Mouse (Mus musculus): ENCODE results near the gene Tdgf1. TPM values are rescaled to one million over a fixed set of nuclear protein-coding genes. Genes with fewer than 3 reads are reported as not detected.

Tdgf1 gene
- polyA plus RNA-seq (2015; fragmentation: Nextera tagmentation; extraction: Ambion mirVana) = not detected in 2 replicates

DNA sequence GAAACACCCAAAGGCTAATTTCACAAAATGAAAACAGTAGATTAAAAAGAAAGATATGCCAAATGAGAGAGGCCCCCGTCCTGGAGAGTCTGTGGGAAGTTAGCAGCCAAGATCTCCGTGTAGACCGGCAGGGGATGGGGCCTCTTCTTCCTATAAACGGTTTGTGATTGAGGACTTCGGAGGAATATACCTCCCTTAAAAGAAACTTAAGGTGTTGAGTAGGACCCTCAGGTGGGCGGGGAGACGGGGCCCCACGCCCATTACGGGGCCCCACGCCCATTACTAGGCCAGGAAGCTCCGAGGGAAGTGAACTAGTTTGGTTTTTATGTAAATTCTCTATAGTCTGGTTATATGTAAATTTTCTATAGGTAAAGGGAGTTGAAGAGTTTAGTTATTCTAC lies at the start of gene Tdgf1:
TSS of gene Tdgf1 (minus strand) at position 233 of the 400 bp plus-strand sequence.
- no peak for ATAC-seq (ENCODE audit: low read depth)
- Histone ChIP-seq H3K4me2 (0 out of 2 replicates have a peak within 1 kb of the TSS, but pooled peaks have one; percentile 1), H3K4me3 (replicated peaks) (no peak within 1 kb of the TSS), H3K27me3 (peaks cover 40% of the 10 kb centered on the region), H3K9ac (no peak within 1 kb of the TSS), H3K9me3 (replicated peaks) (no peaks in the 10 kb centered on the region), H3K27ac (no peak within 1 kb of the TSS), H3K36me3 (no peaks in the 10 kb centered on the region), H3K4me1 (replicated peaks) (peaks cover 24% of the 10 kb centered on the region)
- no peak for DNase-seq
- WGBS (ENCODE audit: insufficient replicate concordance) = 8% methylated on average over 11 of the region's 11 CpGs

DNA sequence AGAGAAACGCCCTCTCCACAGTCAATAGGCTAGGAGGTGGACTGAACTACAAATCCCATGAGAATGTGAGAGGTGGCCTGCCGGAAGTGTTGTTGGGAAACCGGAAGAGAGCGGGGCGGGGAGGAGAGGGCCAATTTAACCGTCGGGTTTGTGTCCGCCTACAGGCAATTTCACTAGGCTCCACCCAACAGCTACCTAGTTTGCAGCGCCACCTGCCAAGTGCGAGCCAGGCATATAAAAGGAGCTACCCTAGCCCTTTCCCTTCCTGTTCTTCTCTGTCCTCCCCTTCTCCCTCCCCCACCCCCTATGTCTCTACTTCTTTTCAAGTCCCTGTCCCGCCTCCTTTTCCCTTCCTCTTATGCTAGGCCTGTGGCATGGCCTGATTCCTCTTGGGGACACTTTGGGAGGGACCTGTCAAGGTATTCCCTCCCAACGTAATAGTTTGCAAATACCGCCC lies 48.8 kb upstream of the Tdgf1 start:
- Histone ChIP-seq H3K4me2 (peak overlapping the region; percentile 59), H3K4me3 (replicated peaks) (peak overlapping the region; percentile 44), H3K4me1 (replicated peaks) (peaks cover 22% of the 10 kb centered on the region), H3K9ac (peak overlapping the region; percentile 49), H3K36me3 (no peaks in the 10 kb centered on the region), H3K27ac (peak overlapping the region; percentile 76), H3K9me3 (replicated peaks) (no peaks in the 10 kb centered on the region), H3K27me3 (no peaks in the 10 kb centered on the region)
- 12% methylated on average over 13 of the region's 13 CpGs for WGBS (ENCODE audit: insufficient replicate concordance)
- ATAC-seq (ENCODE audit: low read depth) = peak; percentile 74
- peak; percentile 68 for DNase-seq

DNA sequence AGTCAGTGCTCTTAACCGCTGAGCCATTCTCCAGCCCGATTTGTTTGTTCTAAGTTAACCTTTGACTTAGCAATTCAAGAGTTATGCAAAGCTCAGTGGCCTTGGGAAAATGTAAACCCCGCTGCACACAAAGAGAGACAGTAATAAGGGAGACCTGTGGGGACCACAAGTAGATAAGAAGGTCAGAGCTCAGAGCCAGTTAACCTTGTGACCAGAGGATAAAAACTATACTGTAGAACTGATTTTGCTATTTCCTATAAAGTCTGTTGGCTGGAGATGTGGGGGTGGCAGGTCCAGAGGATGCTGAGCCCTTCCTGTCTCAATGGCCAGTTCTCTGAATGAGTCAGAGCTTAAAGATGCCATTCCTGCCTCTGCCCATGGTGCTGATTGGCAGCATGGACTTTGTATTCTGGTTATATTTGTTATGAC lies 47.3 kb upstream of the Tdgf1 start:
- WGBS (ENCODE audit: insufficient replicate concordance) = 42% methylated on average over 3 of the region's 3 CpGs
- no peak overlapping the region for H3K4me3 ChIP-seq (replicated peaks)
- ATAC-seq (ENCODE audit: low read depth) = peak; percentile 63

DNA sequence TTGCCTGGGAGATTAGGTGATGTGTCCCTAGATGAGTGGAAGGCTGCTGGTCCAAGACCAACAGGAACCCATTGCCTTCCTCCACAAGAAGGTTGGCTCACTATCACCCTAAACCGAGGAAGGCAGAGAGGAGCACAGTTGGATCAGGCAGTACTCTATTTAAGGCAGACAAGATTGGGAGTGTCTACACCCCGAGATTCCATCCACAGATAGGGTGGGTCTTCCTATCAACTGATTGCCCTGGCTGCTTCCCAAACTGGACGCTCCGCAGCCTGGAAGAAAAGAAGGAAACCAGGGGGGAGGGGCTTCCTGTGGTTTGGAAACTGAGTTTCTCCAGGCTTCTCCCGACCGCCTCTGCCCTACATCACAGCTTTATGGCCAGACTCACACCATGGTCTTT lies 44.2 kb upstream of the Tdgf1 start, which contains the start of gene Rtp3:
TSS of gene Rtp3 (minus strand) at position 380 of the 400 bp plus-strand sequence.
- peaks cover 14% of the 10 kb centered on the region for H3K4me1 ChIP-seq (replicated peaks)
- no peaks in the 10 kb centered on the region for H3K36me3 ChIP-seq
- H3K4me2 ChIP-seq = peak within 1 kb of the TSS; percentile 53
- peak within 1 kb of the TSS; percentile 46 for H3K9ac ChIP-seq
- no peak for DNase-seq
- H3K27ac ChIP-seq = peak within 1 kb of the TSS; percentile 76
- no peaks in the 10 kb centered on the region for H3K9me3 ChIP-seq (replicated peaks)
- H3K4me3 ChIP-seq (replicated peaks) = peak within 1 kb of the TSS; percentile 45
- 22% methylated on average over 6 of the region's 6 CpGs for WGBS (ENCODE audit: insufficient replicate concordance)
- H3K27me3 ChIP-seq = no peaks in the 10 kb centered on the region
- no peak for ATAC-seq (ENCODE audit: low read depth)

More for the DNA sequence above, 47.3 kb upstream of the Tdgf1 start:
- H3K9ac ChIP-seq = no peak overlapping the region
- peaks cover 16% of the 10 kb centered on the region for H3K4me1 ChIP-seq (replicated peaks)
- H3K27me3 ChIP-seq = no peaks in the 10 kb centered on the region
- no peaks in the 10 kb centered on the region for H3K9me3 ChIP-seq (replicated peaks)
- H3K27ac ChIP-seq = peak overlapping the region; percentile 54
- H3K36me3 ChIP-seq = no peaks in the 10 kb centered on the region
- H3K4me2 ChIP-seq = no peak overlapping the region
- no peak for DNase-seq

DNA sequence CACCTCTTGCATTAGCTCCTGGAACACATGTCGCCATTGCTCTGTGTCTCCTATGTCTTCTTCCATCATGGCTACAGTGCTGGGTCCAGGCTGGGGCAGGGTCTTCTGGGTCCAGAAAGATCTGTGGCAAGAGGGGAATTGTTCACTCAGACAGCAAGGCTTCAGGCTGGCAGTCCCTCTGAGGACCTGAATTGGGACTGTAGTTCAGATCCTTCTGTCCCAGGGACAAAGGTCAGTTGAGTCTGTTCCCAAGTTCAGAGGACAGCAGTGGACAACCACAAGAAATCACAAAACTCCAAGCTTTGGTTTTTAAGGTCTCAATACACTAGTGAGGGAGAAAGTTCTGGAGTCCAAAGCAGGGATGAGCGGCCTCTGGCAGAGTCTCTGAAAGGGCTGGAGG lies 43.6 kb upstream of the Tdgf1 start:
- H3K4me3 ChIP-seq (replicated peaks) = peak overlapping the region; percentile 45
- H3K27me3 ChIP-seq = no peaks in the 10 kb centered on the region
- WGBS (ENCODE audit: insufficient replicate concordance) = 68% methylated on average over 2 of the region's 2 CpGs
- ATAC-seq (ENCODE audit: low read depth) (no peak), DNase-seq (no peak)
- H3K27ac ChIP-seq = peak overlapping the region; percentile 76
- no peaks in the 10 kb centered on the region for H3K9me3 ChIP-seq (replicated peaks)
- H3K4me2 ChIP-seq = peak overlapping the region; percentile 53
- H3K9ac ChIP-seq = peak overlapping the region; percentile 46
- H3K36me3 ChIP-seq = no peaks in the 10 kb centered on the region
- H3K4me1 ChIP-seq (replicated peaks) = peaks cover 10% of the 10 kb centered on the region

DNA sequence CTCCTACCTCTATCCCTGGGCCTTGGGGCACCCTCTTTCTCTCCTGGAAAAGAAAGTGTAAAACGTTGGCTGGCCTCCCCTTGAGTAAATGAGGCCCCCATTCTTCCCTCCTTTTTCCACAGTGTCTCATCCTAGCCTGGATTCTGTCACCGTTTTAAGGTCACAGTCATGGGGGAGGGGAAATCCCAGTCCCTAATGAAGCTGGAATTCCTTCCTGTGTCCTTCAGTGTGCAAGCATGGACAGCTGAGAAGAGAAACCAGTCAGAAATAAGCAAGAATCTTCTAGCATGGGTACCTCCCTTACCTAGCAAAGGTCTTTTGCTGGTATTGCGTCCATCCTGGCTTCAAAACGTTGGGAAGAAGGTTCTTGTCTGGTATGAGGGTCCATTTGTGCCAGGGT lies 43.2 kb upstream of the Tdgf1 start:
- Histone ChIP-seq H3K36me3 (no peaks in the 10 kb centered on the region), H3K9ac (peak overlapping the region; percentile 46), H3K4me1 (replicated peaks) (peaks cover 7% of the 10 kb centered on the region; the same call in 1 of the 2 replicates), H3K4me2 (peak overlapping the region; percentile 53), H3K4me3 (replicated peaks) (peak overlapping the region; percentile 45), H3K27me3 (no peaks in the 10 kb centered on the region), H3K27ac (peak overlapping the region; percentile 76), H3K9me3 (replicated peaks) (no peaks in the 10 kb centered on the region)
- DNase-seq = no peak
- no peak for ATAC-seq (ENCODE audit: low read depth)
- 39% methylated on average over 4 of the region's 4 CpGs for WGBS (ENCODE audit: insufficient replicate concordance)

DNA sequence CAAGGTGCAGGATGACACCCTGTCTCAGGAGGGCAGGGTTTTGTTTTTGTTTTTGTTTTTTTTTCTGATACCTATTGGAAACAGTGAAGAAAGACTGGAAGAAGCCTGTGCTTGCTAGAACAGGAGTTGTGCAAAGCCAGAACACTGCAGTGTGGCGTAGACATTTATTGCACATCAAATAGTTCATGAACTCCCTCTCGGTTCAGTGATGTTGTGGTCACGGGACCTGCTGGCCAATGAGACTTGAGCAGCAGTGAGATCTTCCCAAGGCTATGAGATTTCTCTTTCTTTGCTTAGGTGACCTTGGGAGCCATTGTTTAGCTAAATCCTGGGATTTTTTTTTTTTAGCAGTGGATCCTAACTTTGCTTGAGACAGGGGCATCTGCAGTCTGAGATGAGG lies 42.1 kb upstream of the Tdgf1 start:
- Histone ChIP-seq H3K9ac (no peak overlapping the region), H3K27me3 (no peaks in the 10 kb centered on the region), H3K9me3 (replicated peaks) (no peaks in the 10 kb centered on the region), H3K4me1 (replicated peaks) (0 out of 2 replicates have a peak, but pooled peaks cover 5% of the 10 kb centered on the region), H3K4me3 (replicated peaks) (peak overlapping the region; percentile 45), H3K4me2 (peak overlapping the region; percentile 53), H3K36me3 (no peaks in the 10 kb centered on the region), H3K27ac (no peak overlapping the region)
- ATAC-seq (ENCODE audit: low read depth) (no peak), DNase-seq (no peak)
- WGBS (ENCODE audit: insufficient replicate concordance) = 60% methylated on average over 3 of the region's 3 CpGs

DNA sequence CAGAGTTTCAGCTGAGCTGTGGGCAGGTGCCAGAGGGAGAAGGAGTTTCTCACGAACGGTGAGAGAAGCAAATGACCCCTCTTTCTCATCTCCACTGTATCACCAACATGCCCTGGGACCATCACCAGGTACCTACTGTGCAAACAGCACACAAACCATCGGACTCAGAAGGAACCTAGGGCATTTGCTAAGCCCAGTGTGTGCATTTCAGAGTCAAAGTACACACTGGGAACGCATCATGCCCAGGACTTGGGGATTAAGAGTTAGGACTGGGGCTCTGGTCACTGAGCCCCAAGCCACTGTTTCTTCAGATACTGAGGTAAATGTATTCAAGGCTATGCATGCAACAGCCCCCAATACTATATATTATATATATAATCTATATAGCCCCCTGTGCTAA lies 41.4 kb upstream of the Tdgf1 start:
- H3K27me3 ChIP-seq = no peaks in the 10 kb centered on the region
- H3K4me1 ChIP-seq (replicated peaks) = 0 out of 2 replicates have a peak, but pooled peaks cover 5% of the 10 kb centered on the region
- WGBS (ENCODE audit: insufficient replicate concordance) = 43% methylated on average over 4 of the region's 4 CpGs
- ATAC-seq (ENCODE audit: low read depth) = no peak
- peak overlapping the region; percentile 64 for H3K27ac ChIP-seq
- no peak for DNase-seq
- no peak overlapping the region for H3K9ac ChIP-seq
- no peaks in the 10 kb centered on the region for H3K9me3 ChIP-seq (replicated peaks)
- peak overlapping the region; percentile 44 for H3K4me2 ChIP-seq
- H3K36me3 ChIP-seq = no peaks in the 10 kb centered on the region
- H3K4me3 ChIP-seq (replicated peaks) = peak overlapping the region; percentile 34

DNA sequence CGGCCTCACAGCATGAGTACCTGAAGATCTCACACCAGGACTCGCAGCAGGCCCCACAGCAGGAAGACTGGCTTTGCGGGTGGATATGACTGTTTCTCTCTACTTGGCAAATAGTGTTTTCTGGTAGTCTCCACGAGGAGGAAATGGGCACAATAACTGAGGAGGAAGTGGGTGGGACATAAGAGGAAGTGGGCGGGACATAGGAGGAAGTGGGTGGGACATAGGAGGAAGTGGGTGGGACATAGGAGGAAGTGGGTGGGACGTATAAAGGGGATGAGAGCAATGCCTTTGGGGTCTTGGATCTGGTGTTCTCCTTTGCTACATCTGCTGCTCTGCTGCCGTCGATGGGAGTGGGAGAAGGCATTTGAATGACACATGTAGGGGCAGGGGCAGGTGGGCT lies 40.0 kb upstream of the Tdgf1 start:
- no peak for ATAC-seq (ENCODE audit: low read depth)
- Histone ChIP-seq H3K27ac (peak overlapping the region; percentile 53; the same call in 1 of the 2 replicates), H3K36me3 (no peaks in the 10 kb centered on the region), H3K27me3 (no peaks in the 10 kb centered on the region), H3K9me3 (replicated peaks) (no peaks in the 10 kb centered on the region), H3K4me2 (no peak overlapping the region), H3K4me3 (replicated peaks) (no peak overlapping the region), H3K4me1 (replicated peaks) (0 out of 2 replicates have a peak, but pooled peaks cover 4% of the 10 kb centered on the region), H3K9ac (no peak overlapping the region)
- 66% methylated on average over 8 of the region's 8 CpGs for WGBS (ENCODE audit: insufficient replicate concordance)
- no peak for DNase-seq

DNA sequence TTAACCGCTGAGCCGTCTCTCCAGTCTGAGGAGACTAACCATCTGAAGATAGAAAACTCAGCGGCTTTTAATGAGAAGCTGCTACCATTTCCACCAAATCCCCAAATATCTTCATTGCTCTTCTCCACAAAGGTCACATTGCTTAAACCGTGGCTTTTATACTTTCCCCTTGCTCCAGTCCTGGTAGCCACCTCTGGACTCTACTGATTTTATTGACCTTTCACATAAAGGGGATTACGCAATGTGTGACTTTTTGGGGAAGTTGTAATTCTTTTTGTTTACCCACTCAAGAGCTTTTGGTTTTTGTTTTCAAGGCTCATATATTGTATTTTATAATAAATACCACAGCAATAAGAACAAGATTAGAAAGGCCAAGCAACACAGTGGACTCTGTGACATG lies 39.6 kb upstream of the Tdgf1 start:
- DNase-seq = no peak
- H3K4me1 ChIP-seq (replicated peaks) = no peaks in the 10 kb centered on the region
- H3K27me3 ChIP-seq = no peaks in the 10 kb centered on the region
- no peak for ATAC-seq (ENCODE audit: low read depth)
- H3K27ac ChIP-seq = peak overlapping the region; percentile 53; the same call in 1 of the 2 replicates
- H3K9ac ChIP-seq = no peak overlapping the region
- H3K4me3 ChIP-seq (replicated peaks) = no peak overlapping the region
- no peaks in the 10 kb centered on the region for H3K36me3 ChIP-seq
- 84% methylated on average over 5 of the region's 5 CpGs for WGBS (ENCODE audit: insufficient replicate concordance)
- H3K9me3 ChIP-seq (replicated peaks) = no peaks in the 10 kb centered on the region
- H3K4me2 ChIP-seq = no peak overlapping the region

DNA sequence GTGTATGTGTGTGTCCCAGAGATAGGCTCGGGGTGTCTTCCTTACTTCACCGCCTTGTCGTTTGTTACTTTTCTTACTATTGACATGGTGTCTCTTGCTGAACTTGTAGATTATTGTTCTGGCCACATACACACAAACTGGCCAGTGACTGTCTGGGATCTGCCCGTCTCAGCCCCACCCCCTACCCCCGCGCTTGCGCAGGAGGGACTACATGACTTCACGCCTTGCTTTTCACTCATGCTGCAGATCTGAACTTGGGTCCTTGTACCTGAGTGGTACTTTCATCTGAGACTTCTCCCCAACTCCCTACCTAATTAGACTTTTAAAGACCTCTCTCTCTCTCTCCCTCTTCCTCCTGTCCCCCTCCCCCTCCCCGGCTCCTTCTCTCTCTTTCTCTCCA lies 38.1 kb upstream of the Tdgf1 start:
- whole genome bisulfite sequencing (ENCODE audit: insufficient replicate concordance) = 84% methylated on average over 9 of the region's 9 CpGs
- no peak for DNase-seq

DNA sequence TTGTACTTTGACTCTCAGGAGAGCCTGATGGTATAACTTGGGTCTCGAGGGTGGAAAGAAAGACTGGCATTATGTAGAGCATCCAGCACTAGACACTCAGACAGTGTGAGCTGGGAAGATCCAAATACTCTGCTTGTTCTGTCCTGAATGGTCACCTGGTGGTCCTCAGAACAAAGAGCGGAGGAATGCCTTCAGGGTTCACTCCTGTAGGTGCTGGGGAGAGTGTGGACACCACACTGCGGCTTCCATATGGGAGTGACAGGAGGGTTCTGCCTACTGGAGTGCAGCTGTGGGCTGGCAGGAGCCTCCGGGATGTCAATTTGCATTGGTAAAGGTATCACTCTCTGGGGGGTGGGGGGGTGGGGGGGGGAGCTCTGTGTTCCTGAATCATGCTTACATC lies 36.4 kb upstream of the Tdgf1 start:
- H3K27ac ChIP-seq = no peak overlapping the region
- no peak for ATAC-seq (ENCODE audit: low read depth)
- WGBS (ENCODE audit: insufficient replicate concordance) = 58% methylated on average over 4 of the region's 4 CpGs
- no peak overlapping the region for H3K4me3 ChIP-seq (replicated peaks)
- no peaks in the 10 kb centered on the region for H3K4me1 ChIP-seq (replicated peaks)
- H3K4me2 ChIP-seq = no peak overlapping the region
- no peaks in the 10 kb centered on the region for H3K9me3 ChIP-seq (replicated peaks)
- no peaks in the 10 kb centered on the region for H3K36me3 ChIP-seq
- no peak overlapping the region for H3K9ac ChIP-seq
- DNase-seq = no peak
- H3K27me3 ChIP-seq = no peaks in the 10 kb centered on the region

More for the DNA sequence above, 38.1 kb upstream of the Tdgf1 start:
- H3K4me3 ChIP-seq (replicated peaks) = no peak overlapping the region
- H3K27ac ChIP-seq = no peak overlapping the region
- no peaks in the 10 kb centered on the region for H3K36me3 ChIP-seq
- no peak overlapping the region for H3K4me2 ChIP-seq
- H3K27me3 ChIP-seq = no peaks in the 10 kb centered on the region
- H3K9ac ChIP-seq = no peak overlapping the region
- no peaks in the 10 kb centered on the region for H3K9me3 ChIP-seq (replicated peaks)
- ATAC-seq (ENCODE audit: low read depth) = no peak
- H3K4me1 ChIP-seq (replicated peaks) = no peaks in the 10 kb centered on the region

Data from liver, embryonic 13.5 days (tissue).